Mouse (Mus musculus): ENCODE results near the gene Cdc34.

DNA sequence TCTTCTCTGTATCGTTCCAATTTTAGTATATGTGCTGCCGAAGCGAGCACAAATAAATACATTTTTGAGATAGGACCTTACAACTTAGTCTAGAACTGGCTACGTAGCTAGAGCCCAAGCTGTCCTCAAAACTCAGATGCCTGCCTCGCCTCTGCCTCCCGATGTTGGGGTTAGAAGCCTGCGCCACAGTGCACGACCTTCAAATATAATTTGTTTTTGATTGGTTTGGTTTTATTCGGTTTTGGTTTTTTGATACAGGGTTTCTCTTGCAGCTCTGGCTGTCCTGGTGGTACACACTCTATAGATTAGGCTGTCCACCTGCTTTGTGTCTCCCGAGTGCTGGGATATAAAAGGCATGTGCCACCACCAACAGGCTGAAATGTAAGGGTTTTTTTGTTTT lies 21.5 kb downstream of the Cdc34 start:
- TF ChIP-seq CTCF (IDR thresholded peaks at IDR 0.05; ENCODE audit: low read depth) (no peak), EP300 (IDR thresholded peaks at IDR 0.05; ENCODE audit: low read depth) (no peak)
